Comparison of ENCODE assay signal across 8 mouse cellular contexts in the genomic region with DNA sequence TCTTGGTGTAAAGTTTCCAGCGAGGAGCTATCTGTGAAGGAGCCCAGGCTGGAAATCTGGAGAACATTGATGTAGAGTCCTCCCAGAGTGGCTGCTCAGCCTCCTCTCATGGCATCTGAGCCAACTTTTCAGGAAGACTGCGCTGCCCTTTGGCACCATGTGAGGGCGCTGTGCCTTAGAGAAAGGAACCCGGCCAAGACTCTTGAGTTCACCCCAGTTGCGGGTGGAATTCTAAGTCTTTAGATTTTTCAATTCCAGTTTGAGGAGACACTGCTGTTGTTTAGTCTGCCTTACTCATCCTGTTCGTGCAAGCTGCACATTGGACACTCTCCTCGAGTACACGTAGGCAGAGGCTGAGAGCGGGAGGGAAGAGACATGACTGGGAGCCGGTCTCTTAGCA. TPM values are rescaled to one million over a fixed set of nuclear protein-coding genes. Genes with fewer than 3 reads are reported as not detected.
A peak's percentile ranks its signal among the peaks of the same experiment; 100 is the strongest.
DNase-seq lines count a peak whose midpoint lies in the region; ATAC-seq lines count a peak whose summit lies in the region.

No protein-coding gene starts in this region.

- DNase-seq in 3T3-L1 (ENCODE audit: low read depth, low spot score): peak; percentile 75
- DNase-seq in ES-CJ7 (ENCODE audit: low read depth, low spot score): peak; percentile 36
- peak; percentile 68 for DNase-seq in cerebellum, adult 9-10 months
- DNase-seq in gastrocnemius, adult 8-10 months (ENCODE audit: low spot score in 2 of 2): peak; percentile 42 to 51
- peak; percentile 89 to 90 for DNase-seq in kidney, postnatal 4 days
- DNase-seq in lung, adult 18-20 months: peak; percentile 69
- DNase-seq in right cerebral cortex, postnatal 10 days (ENCODE audit: low spot score in 2 of 2): peak; percentile 89

- ATAC-seq in monocyte, adult 5-6 weeks (replicated peaks; ENCODE audit: insufficient number of reproducible peaks, low FRiP score, low TSS enrichment, poor library complexity, severe bottlenecking): no peak

RNA-seq across cellular contexts. Expression of gene Adamts17, which starts 2.5 kb away (rescaled TPM):
- under 1 TPM in 2 of 4 experiments, not detected in 2; 0.38 to 0.49 TPM for total RNA-seq in gastrocnemius, adult 8-10 months (2022)
- not detected in 3 replicates for total RNA-seq in monocyte, adult 5-6 weeks (2017)

Comparison
In these comparisons a context has a peak if more than half of its experiments do, and no peak if none do; other contexts are left out.
1. DNase-seq: peak in every context shown above with its lines; median percentile 90 in kidney, postnatal 4 days; 89 in right cerebral cortex, postnatal 10 days; 75 in 3T3-L1; 69 in lung, adult 18-20 months; 68 in cerebellum, adult 9-10 months; 46 in gastrocnemius, adult 8-10 months; 36 in ES-CJ7.